In genomic region chr11:70647716-70648420, GRCm38 (mm10) we compare ENCODE assay signal across 8 mouse cellular contexts. TPM values are rescaled to one million over a fixed set of nuclear protein-coding genes. Genes with fewer than 3 reads are reported as not detected.
DNase-seq lines count a peak whose midpoint lies in the region; ATAC-seq and TF ChIP-seq lines count a peak whose summit lies in the region.

No protein-coding gene starts in this region.

- no peak for ATAC-seq in forebrain, postnatal 0 days
- peak; percentile 15 for ATAC-seq in midbrain, embryonic 11.5 days (ENCODE audit: low FRiP score)

- H3K9me3 ChIP-seq in forebrain, postnatal 0 days (ENCODE audit: low read length): no peaks in the 10 kb centered on the region
- H3K9me3 ChIP-seq in midbrain, embryonic 11.5 days (ENCODE audit: control insufficient read depth, low read length): no peaks in the 10 kb centered on the region

- no peak for TF ChIP-seq CTCF in forebrain, postnatal 0 days (IDR thresholded peaks at IDR 0.05; ENCODE audit: low read depth)

- peak; percentile 31 for DNase-seq in left cerebral cortex, postnatal 4 days
- DNase-seq in left cerebral cortex, postnatal 14 days (ENCODE audit: low spot score in 2 of 2): no peak
- peak; percentile 64 for DNase-seq in adrenal gland, postnatal 14 days
- DNase-seq in forebrain, postnatal 0 days: no peak
- DNase-seq in kidney, postnatal 10 days: peak; percentile 65
- peak; percentile 88 for DNase-seq in midbrain, embryonic 11.5 days (ENCODE audit: low spot score, missing footprints)
- peak; percentile 66 for DNase-seq in thymus, postnatal 25 days
- DNase-seq in urinary bladder, postnatal 4 days (ENCODE audit: low spot score in 2 of 2): no peak

- no peaks in the 10 kb centered on the region for H3K27me3 ChIP-seq in forebrain, postnatal 0 days (ENCODE audit: insufficient read depth, low read length)
- H3K27me3 ChIP-seq in midbrain, embryonic 11.5 days (ENCODE audit: control insufficient read depth, insufficient read depth, low read length): no peaks in the 10 kb centered on the region

- intact Hi-C loops in left cerebral cortex, postnatal 4 days (cut with DNase I): no loop called here
- intact Hi-C loops in left cerebral cortex, postnatal 14 days (cut with DNase I): loop anchor here (10.0 kb wide), 1 partner anchor 213 kb away; the partner anchor contains the start of gene Arrb2

- peaks cover 47% of the 10 kb centered on the region for H3K36me3 ChIP-seq in forebrain, postnatal 0 days (ENCODE audit: insufficient read depth)
- peaks cover 26% of the 10 kb centered on the region for H3K36me3 ChIP-seq in midbrain, embryonic 11.5 days (ENCODE audit: control insufficient read depth, insufficient read depth, low read length)

- H3K4me1 ChIP-seq in forebrain, postnatal 0 days (ENCODE audit: insufficient read depth): peaks cover 18% of the 10 kb centered on the region
- peaks cover 29% of the 10 kb centered on the region for H3K4me1 ChIP-seq in midbrain, embryonic 11.5 days (ENCODE audit: control insufficient read depth, insufficient read depth, low read length)

- peak overlapping the region; percentile 69 for H3K4me3 ChIP-seq in forebrain, postnatal 0 days (ENCODE audit: low read depth, low read length)
- peak overlapping the region; percentile 72 for H3K4me3 ChIP-seq in midbrain, embryonic 11.5 days (ENCODE audit: low read depth, low read length)

- peak overlapping the region; percentile 84 for H3K4me2 ChIP-seq in forebrain, postnatal 0 days (ENCODE audit: low read depth)
- peak overlapping the region; percentile 99 for H3K4me2 ChIP-seq in midbrain, embryonic 11.5 days

- 4% methylated on average over 28 of the region's 28 CpGs for WGBS in forebrain, postnatal 0 days
- 4% methylated on average over 28 of the region's 28 CpGs for WGBS in midbrain, embryonic 11.5 days

- H3K9ac ChIP-seq in forebrain, postnatal 0 days: peak overlapping the region; percentile 80
- H3K9ac ChIP-seq in midbrain, embryonic 11.5 days (ENCODE audit: low read length): peak overlapping the region; percentile 78

- H3K27ac ChIP-seq in forebrain, postnatal 0 days (ENCODE audit: low read depth, low read length): peak overlapping the region; percentile 94
- H3K27ac ChIP-seq in midbrain, embryonic 11.5 days (ENCODE audit: low read depth, low read length): peak overlapping the region; percentile 88

RNA-seq across cellular contexts. Expression of gene Slc25a11, which starts 0.6 kb away (rescaled TPM):
- total RNA-seq in left cerebral cortex, postnatal 4 days (2021): 10 to 100 TPM; 88.6 to 92.5 TPM
- 100 to 1,000 TPM; 120 to 125 TPM for total RNA-seq in left cerebral cortex, postnatal 14 days (2021)
- total RNA-seq in adrenal gland, postnatal 14 days (2021): 175 and 184 TPM in 2 replicates
- total RNA-seq in forebrain, postnatal 0 days (2014; rRNA removed): 133 and 134 TPM in 2 replicates
- polyA plus RNA-seq in forebrain, postnatal 0 days (2015; fragmentation: Nextera tagmentation; extraction: Ambion mirVana): 151 and 160 TPM in 2 replicates
- polyA plus RNA-seq in midbrain, embryonic 11.5 days (2014; fragmentation: Nextera tagmentation; extraction: Ambion mirVana): 134 and 142 TPM in 2 replicates

RNA-seq across cellular contexts. Expression of gene Rnf167, which starts 0.8 kb away (rescaled TPM):
- total RNA-seq in left cerebral cortex, postnatal 4 days (2021): 10 to 100 TPM; 52.1 to 52.3 TPM
- 10 to 100 TPM; 67.3 to 69.1 TPM for total RNA-seq in left cerebral cortex, postnatal 14 days (2021)
- total RNA-seq in adrenal gland, postnatal 14 days (2021): 69.6 and 88.5 TPM in 2 replicates
- 63.2 and 76.4 TPM in 2 replicates for total RNA-seq in forebrain, postnatal 0 days (2014; rRNA removed)
- 102 and 109 TPM in 2 replicates for polyA plus RNA-seq in forebrain, postnatal 0 days (2015; fragmentation: Nextera tagmentation; extraction: Ambion mirVana)
- polyA plus RNA-seq in midbrain, embryonic 11.5 days (2014; fragmentation: Nextera tagmentation; extraction: Ambion mirVana): 87.0 and 87.9 TPM in 2 replicates

RNA-seq across cellular contexts. Expression of gene Pfn1, which starts 6.6 kb away (rescaled TPM):
- total RNA-seq in left cerebral cortex, postnatal 4 days (2021): 100 to 1,000 TPM; 319 to 321 TPM
- total RNA-seq in left cerebral cortex, postnatal 14 days (2021): 100 to 1,000 TPM; 267 to 286 TPM
- total RNA-seq in adrenal gland, postnatal 14 days (2021): 807 and 918 TPM in 2 replicates
- 386 and 408 TPM in 2 replicates for total RNA-seq in forebrain, postnatal 0 days (2014; rRNA removed)
- polyA plus RNA-seq in forebrain, postnatal 0 days (2015; fragmentation: Nextera tagmentation; extraction: Ambion mirVana): 687 and 843 TPM in 2 replicates
- 1,303 and 1,326 TPM in 2 replicates for polyA plus RNA-seq in midbrain, embryonic 11.5 days (2014; fragmentation: Nextera tagmentation; extraction: Ambion mirVana)

RNA-seq across cellular contexts. Expression of gene Gp1ba, which starts 8.9 kb away (rescaled TPM):
- under 1 TPM in 1 of 2 experiments, not detected in 1; 0.18 TPM for total RNA-seq in left cerebral cortex, postnatal 4 days (2021)
- not detected for total RNA-seq in left cerebral cortex, postnatal 14 days (2021)
- 0.49 and 0.56 TPM in 2 replicates for total RNA-seq in adrenal gland, postnatal 14 days (2021)
- 0.10 TPM in 1 of 2 replicates, not detected in the other for total RNA-seq in forebrain, postnatal 0 days (2014; rRNA removed)
- polyA plus RNA-seq in forebrain, postnatal 0 days (2015; fragmentation: Nextera tagmentation; extraction: Ambion mirVana): 0.08 and 0.18 TPM in 2 replicates
- polyA plus RNA-seq in midbrain, embryonic 11.5 days (2014; fragmentation: Nextera tagmentation; extraction: Ambion mirVana): 0.61 and 0.81 TPM in 2 replicates

RNA-seq across cellular contexts. Expression of gene Eno3, which starts 9.1 kb away (rescaled TPM):
- 1 to 10 TPM; 8.1 to 9.3 TPM for total RNA-seq in left cerebral cortex, postnatal 4 days (2021)
- 1 to 10 TPM; 8.3 to 8.6 TPM for total RNA-seq in left cerebral cortex, postnatal 14 days (2021)
- total RNA-seq in adrenal gland, postnatal 14 days (2021): 14.9 and 21.4 TPM in 2 replicates
- 7.4 and 14.6 TPM in 2 replicates for total RNA-seq in forebrain, postnatal 0 days (2014; rRNA removed)
- polyA plus RNA-seq in forebrain, postnatal 0 days (2015; fragmentation: Nextera tagmentation; extraction: Ambion mirVana): 4.3 and 5.5 TPM in 2 replicates
- polyA plus RNA-seq in midbrain, embryonic 11.5 days (2014; fragmentation: Nextera tagmentation; extraction: Ambion mirVana): 13.8 and 14.3 TPM in 2 replicates

Comparison
In these comparisons a context has a peak if more than half of its experiments do, and no peak if none do; other contexts are left out.
1. DNase-seq: peak in left cerebral cortex, postnatal 4 days (single experiment), adrenal gland, postnatal 14 days (single experiment), kidney, postnatal 10 days (single experiment), midbrain, embryonic 11.5 days (single experiment) and thymus, postnatal 25 days (single experiment); none in left cerebral cortex, postnatal 14 days (0 of 2), forebrain, postnatal 0 days (single experiment) and urinary bladder, postnatal 4 days (0 of 2).